Mouse (Mus musculus): ENCODE data around the gene Clic4. TPM values are rescaled to one million over a fixed set of nuclear protein-coding genes. Genes with fewer than 3 reads are reported as not detected.

The Clic4 gene
- polyA plus RNA-seq, 1 experiment from 2014 or later, result 27.5 TPM

DNA sequence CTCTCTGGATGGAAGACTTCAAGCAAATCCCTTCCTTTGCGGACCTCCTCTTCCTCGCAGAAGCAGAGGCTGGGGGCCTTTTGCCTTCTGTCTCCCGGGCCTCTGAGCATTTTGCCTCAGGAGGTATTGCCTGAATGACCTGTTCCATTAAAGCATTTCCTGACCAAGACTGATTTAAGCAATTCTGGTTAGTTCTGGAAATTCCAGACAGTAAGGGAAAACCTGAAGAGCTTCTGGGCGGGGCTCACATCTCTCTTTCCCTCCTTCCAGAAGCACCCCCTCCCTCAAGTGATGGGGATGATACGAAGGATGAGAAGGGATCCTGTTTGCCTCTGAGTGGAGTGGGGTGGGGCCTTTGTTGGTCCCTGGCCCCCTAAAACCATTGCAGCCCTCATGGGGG lies 37.1 kb upstream of the Clic4 start:
- Histone ChIP-seq H3K27ac (ENCODE audit: low read depth, low read length) (no peak overlapping the region), H3K27me3 (ENCODE audit: control insufficient read depth, insufficient read depth, low read length) (no peaks in the 10 kb centered on the region), H3K4me1 (ENCODE audit: control insufficient read depth, insufficient read depth, low read length) (no peaks in the 10 kb centered on the region), H3K9ac (replicated peaks; ENCODE audit: low read depth, low read length) (no peak overlapping the region), H3K4me3 (ENCODE audit: low read depth, low read length) (no peak overlapping the region), H3K9me3 (ENCODE audit: control insufficient read depth, low read length) (no peaks in the 10 kb centered on the region), H3K36me3 (ENCODE audit: control insufficient read depth, insufficient read depth, low read length) (0 out of 2 replicates have a peak, but pooled peaks cover under 1% of the 10 kb centered on the region), H3K4me2 (ENCODE audit: low read depth, low read length) (no peak overlapping the region)
- no peak for ATAC-seq (ENCODE audit: low read depth)
- WGBS, result 85% methylated on average over 5 of the region's 5 CpGs

DNA sequence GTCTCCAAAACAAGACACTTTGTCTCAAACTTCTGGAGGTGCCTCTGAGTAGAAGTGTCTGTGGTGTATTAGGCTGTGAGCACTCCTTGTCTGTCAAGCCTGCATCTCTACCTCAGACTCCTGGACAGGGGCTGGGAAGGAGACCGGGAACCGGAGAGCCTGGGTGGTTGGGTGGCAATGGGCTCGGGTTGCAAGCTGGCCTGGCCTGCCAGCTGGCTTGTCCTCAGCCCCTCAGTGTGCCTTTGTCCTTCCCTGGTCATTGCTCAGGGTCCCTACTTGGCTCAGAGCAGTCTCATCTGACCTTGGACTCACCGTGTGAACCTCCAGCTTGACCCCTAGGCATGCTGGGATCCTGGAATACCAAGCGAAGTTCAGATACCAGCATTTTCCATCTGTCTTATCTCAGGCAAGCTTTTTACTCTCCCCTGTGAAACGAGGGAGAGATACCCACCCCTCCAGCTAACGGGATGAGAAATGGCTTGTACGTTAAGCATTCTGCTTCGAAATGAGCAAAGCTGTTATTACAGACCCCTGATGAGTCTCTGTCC lies 36.6 kb upstream of the Clic4 start:
- Histone ChIP-seq H3K27me3 (ENCODE audit: control insufficient read depth, insufficient read depth, low read length) (no peaks in the 10 kb centered on the region), H3K9me3 (ENCODE audit: control insufficient read depth, low read length) (no peaks in the 10 kb centered on the region), H3K4me3 (ENCODE audit: low read depth, low read length) (no peak overlapping the region), H3K4me2 (ENCODE audit: low read depth, low read length) (no peak overlapping the region), H3K36me3 (ENCODE audit: control insufficient read depth, insufficient read depth, low read length) (no peaks in the 10 kb centered on the region), H3K4me1 (ENCODE audit: control insufficient read depth, insufficient read depth, low read length) (no peaks in the 10 kb centered on the region), H3K9ac (replicated peaks; ENCODE audit: low read depth, low read length) (no peak overlapping the region), H3K27ac (ENCODE audit: low read depth, low read length) (no peak overlapping the region)
- no peak for ATAC-seq (ENCODE audit: low read depth)
- 64% methylated on average over 9 of the region's 9 CpGs for WGBS

GRCm38 (mm10) chr4:135306971-135307632 lies 34.5 kb upstream of the Clic4 start:
- Histone ChIP-seq H3K4me2 (ENCODE audit: low read depth, low read length) (peak overlapping the region; percentile 15; the same call in 1 of the 2 replicates), H3K4me3 (ENCODE audit: low read depth, low read length) (no peak overlapping the region), H3K9ac (replicated peaks; ENCODE audit: low read depth, low read length) (no peak overlapping the region), H3K27me3 (ENCODE audit: control insufficient read depth, insufficient read depth, low read length) (no peaks in the 10 kb centered on the region), H3K27ac (ENCODE audit: low read depth, low read length) (no peak overlapping the region), H3K36me3 (ENCODE audit: control insufficient read depth, insufficient read depth, low read length) (no peaks in the 10 kb centered on the region), H3K9me3 (ENCODE audit: control insufficient read depth, low read length) (no peaks in the 10 kb centered on the region), H3K4me1 (ENCODE audit: control insufficient read depth, insufficient read depth, low read length) (no peaks in the 10 kb centered on the region)
- peak; percentile 21 for ATAC-seq (ENCODE audit: low read depth)
- WGBS, result 36% methylated on average over 17 of the region's 17 CpGs

GRCm38 (mm10) chr4:135306533-135306932 lies 33.9 kb upstream of the Clic4 start:
- no peak overlapping the region for H3K4me3 ChIP-seq (ENCODE audit: low read depth, low read length)
- H3K36me3 ChIP-seq (ENCODE audit: control insufficient read depth, insufficient read depth, low read length), result no peaks in the 10 kb centered on the region
- no peaks in the 10 kb centered on the region for H3K4me1 ChIP-seq (ENCODE audit: control insufficient read depth, insufficient read depth, low read length)
- 65% methylated on average over 4 of the region's 4 CpGs for WGBS
- no peak overlapping the region for H3K9ac ChIP-seq (replicated peaks; ENCODE audit: low read depth, low read length)
- no peaks in the 10 kb centered on the region for H3K27me3 ChIP-seq (ENCODE audit: control insufficient read depth, insufficient read depth, low read length)
- ATAC-seq (ENCODE audit: low read depth), result no peak
- H3K27ac ChIP-seq (ENCODE audit: low read depth, low read length), result no peak overlapping the region
- no peaks in the 10 kb centered on the region for H3K9me3 ChIP-seq (ENCODE audit: control insufficient read depth, low read length)
- H3K4me2 ChIP-seq (ENCODE audit: low read depth, low read length), result no peak overlapping the region

DNA sequence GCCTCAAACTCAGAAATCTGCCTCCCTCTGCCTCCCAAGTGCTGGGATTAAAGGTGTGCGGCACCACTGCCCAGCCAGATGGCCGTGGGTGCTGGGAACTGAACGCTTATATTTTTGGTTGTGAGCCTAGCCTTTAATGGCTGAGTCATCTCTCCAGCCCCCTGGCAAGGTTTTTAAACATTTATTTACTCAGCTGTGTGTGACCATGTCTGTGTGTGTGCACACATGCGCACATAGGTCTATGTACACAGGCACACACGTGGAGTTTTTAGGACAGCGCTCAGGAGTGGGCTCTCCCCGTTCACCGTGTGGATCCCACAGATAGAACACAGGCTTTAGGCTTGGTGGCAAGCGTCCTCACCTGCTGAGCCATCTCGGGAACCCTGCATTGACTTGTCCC lies 29.6 kb upstream of the Clic4 start:
- Histone ChIP-seq H3K36me3 (ENCODE audit: control insufficient read depth, insufficient read depth, low read length) (no peaks in the 10 kb centered on the region), H3K27me3 (ENCODE audit: control insufficient read depth, insufficient read depth, low read length) (no peaks in the 10 kb centered on the region), H3K4me3 (ENCODE audit: low read depth, low read length) (no peak overlapping the region), H3K4me1 (ENCODE audit: control insufficient read depth, insufficient read depth, low read length) (no peaks in the 10 kb centered on the region), H3K4me2 (ENCODE audit: low read depth, low read length) (no peak overlapping the region), H3K9ac (replicated peaks; ENCODE audit: low read depth, low read length) (no peak overlapping the region), H3K27ac (ENCODE audit: low read depth, low read length) (no peak overlapping the region), H3K9me3 (ENCODE audit: control insufficient read depth, low read length) (no peaks in the 10 kb centered on the region)
- no peak for ATAC-seq (ENCODE audit: low read depth)
- WGBS, result 88% methylated on average over 10 of the region's 10 CpGs

DNA sequence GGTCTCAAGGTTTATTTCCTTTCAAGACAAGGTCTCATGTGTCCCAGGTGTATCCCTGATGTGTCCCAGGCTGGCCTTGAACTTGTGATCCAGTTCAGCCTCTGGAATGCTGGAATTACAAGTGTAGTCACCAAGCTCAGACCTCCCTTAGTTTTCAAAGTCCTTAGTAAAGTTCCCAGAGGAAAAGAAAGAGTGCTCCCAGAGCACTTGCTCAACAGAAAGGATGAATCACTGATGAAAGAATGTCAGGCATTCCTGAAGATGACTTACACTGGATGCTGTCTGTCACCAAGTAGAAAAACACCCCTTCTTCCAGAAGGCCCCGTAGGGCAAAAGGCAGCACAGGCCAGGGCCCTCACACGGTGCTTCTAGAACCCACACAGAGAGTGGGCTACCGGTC lies 28.6 kb upstream of the Clic4 start:
- WGBS, result 83% methylated on average over 3 of the region's 3 CpGs
- ATAC-seq (ENCODE audit: low read depth), result no peak

DNA sequence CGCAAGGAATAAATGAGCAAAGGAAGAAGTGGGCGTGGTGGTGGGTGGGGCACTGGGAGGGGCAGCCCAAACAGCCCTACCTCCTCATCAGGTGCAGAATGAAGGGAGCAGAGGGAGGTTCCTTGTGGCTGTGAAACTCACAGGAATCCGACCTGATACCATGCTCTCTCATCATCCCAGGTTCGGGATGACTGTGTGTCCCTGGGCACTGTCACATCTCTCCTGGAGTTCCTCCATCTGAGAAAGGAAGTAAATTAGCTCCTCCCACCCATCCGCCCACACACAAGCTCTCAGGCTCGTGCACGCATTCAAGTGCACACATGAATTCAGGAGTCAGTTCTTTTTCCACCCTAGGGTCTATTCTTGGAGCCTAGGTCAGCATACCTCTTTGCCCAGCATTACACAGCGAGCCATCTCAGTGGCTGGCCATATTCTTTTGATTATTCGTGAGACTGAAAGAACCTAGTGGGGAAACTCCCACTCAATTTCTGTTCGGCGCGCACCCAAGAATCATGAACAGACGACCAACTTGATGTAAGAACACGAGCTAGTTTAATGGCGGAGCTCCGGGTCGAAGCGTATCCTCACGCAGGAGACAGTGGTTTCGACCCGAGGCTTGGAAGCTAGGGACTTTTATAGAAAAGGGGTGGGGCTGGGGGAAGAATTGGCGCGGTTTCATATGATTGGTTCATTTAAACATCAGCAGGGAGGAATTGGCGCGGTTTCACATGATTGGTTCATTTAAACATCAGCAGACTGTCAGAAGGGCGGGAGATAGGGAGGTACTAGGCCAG lies 27.8 kb upstream of the Clic4 start:
- no peaks in the 10 kb centered on the region for H3K9me3 ChIP-seq (ENCODE audit: control insufficient read depth, low read length)
- H3K27me3 ChIP-seq (ENCODE audit: control insufficient read depth, insufficient read depth, low read length), result no peaks in the 10 kb centered on the region
- no peak overlapping the region for H3K4me2 ChIP-seq (ENCODE audit: low read depth, low read length)
- H3K9ac ChIP-seq (replicated peaks; ENCODE audit: low read depth, low read length), result no peak overlapping the region
- WGBS, result 93% methylated on average over 26 of the region's 26 CpGs
- no peak overlapping the region for H3K4me3 ChIP-seq (ENCODE audit: low read depth, low read length)
- no peaks in the 10 kb centered on the region for H3K36me3 ChIP-seq (ENCODE audit: control insufficient read depth, insufficient read depth, low read length)
- H3K4me1 ChIP-seq (ENCODE audit: control insufficient read depth, insufficient read depth, low read length), result no peaks in the 10 kb centered on the region
- H3K27ac ChIP-seq (ENCODE audit: low read depth, low read length), result no peak overlapping the region
- no peak for ATAC-seq (ENCODE audit: low read depth)

More for the DNA sequence above, 28.6 kb upstream of the Clic4 start:
- no peaks in the 10 kb centered on the region for H3K4me1 ChIP-seq (ENCODE audit: control insufficient read depth, insufficient read depth, low read length)
- no peaks in the 10 kb centered on the region for H3K36me3 ChIP-seq (ENCODE audit: control insufficient read depth, insufficient read depth, low read length)
- no peak overlapping the region for H3K27ac ChIP-seq (ENCODE audit: low read depth, low read length)
- no peak overlapping the region for H3K4me2 ChIP-seq (ENCODE audit: low read depth, low read length)
- H3K9ac ChIP-seq (replicated peaks; ENCODE audit: low read depth, low read length), result no peak overlapping the region
- H3K27me3 ChIP-seq (ENCODE audit: control insufficient read depth, insufficient read depth, low read length), result no peaks in the 10 kb centered on the region
- no peak overlapping the region for H3K4me3 ChIP-seq (ENCODE audit: low read depth, low read length)
- H3K9me3 ChIP-seq (ENCODE audit: control insufficient read depth, low read length), result no peaks in the 10 kb centered on the region

DNA sequence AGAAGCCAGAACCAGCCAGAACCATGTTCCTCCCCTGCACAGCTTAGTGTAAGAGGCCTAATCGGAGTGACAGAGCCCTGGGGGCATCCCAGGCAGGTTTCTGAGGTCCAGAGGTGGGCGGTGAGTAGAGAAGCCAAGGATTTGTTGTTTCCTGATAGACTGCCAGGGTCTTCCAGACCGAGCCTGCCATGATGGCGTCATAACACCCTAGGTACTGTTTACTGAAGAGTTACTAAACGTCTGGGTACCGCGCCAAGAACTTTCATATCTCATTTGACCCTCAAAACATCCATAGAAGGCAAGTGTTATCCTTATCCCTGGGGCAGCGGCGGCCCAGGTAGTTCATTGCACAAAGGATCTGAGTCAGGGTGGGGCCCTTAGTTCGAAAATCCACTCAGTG lies 26.1 kb upstream of the Clic4 start:
- no peaks in the 10 kb centered on the region for H3K36me3 ChIP-seq (ENCODE audit: control insufficient read depth, insufficient read depth, low read length)
- no peaks in the 10 kb centered on the region for H3K4me1 ChIP-seq (ENCODE audit: control insufficient read depth, insufficient read depth, low read length)
- WGBS, result 87% methylated on average over 10 of the region's 10 CpGs
- no peak overlapping the region for H3K4me2 ChIP-seq (ENCODE audit: low read depth, low read length)
- H3K27ac ChIP-seq (ENCODE audit: low read depth, low read length), result no peak overlapping the region
- no peak overlapping the region for H3K4me3 ChIP-seq (ENCODE audit: low read depth, low read length)
- no peaks in the 10 kb centered on the region for H3K9me3 ChIP-seq (ENCODE audit: control insufficient read depth, low read length)
- H3K9ac ChIP-seq (replicated peaks; ENCODE audit: low read depth, low read length), result no peak overlapping the region
- no peak for ATAC-seq (ENCODE audit: low read depth)
- no peaks in the 10 kb centered on the region for H3K27me3 ChIP-seq (ENCODE audit: control insufficient read depth, insufficient read depth, low read length)

DNA sequence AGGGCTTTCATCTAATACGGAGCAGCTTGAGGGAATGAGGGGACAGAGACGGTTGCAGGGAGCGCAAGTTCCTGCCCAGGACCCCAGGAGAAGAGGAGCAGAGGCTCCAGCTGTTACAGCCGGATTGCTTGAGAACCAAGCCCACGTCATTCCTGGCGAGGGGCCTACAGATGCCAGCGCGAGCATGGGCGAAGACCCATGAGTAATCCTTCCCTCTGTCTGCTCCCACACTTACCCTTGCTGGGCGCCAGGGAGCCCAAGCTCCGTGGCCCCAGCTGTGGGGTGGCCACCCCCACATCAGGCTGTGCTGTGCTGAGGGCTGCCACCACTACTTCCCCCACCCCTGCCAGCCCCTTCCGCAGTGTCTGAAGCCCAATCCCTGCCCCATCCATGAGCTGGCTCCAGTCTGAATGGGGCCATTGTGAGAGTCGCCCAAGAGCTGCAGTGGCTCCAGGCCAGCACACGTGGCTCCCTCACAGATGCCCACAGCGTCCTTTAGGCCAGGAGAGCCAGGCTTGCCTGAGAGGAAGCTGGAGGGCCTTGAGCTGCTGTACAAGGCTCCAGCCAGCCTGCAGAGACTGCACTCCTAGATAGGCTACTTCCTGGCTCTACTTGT lies 25.4 kb upstream of the Clic4 start:
- Histone ChIP-seq H3K36me3 (ENCODE audit: control insufficient read depth, insufficient read depth, low read length) (no peaks in the 10 kb centered on the region), H3K9me3 (ENCODE audit: control insufficient read depth, low read length) (no peaks in the 10 kb centered on the region), H3K4me2 (ENCODE audit: low read depth, low read length) (no peak overlapping the region), H3K27me3 (ENCODE audit: control insufficient read depth, insufficient read depth, low read length) (no peaks in the 10 kb centered on the region), H3K27ac (ENCODE audit: low read depth, low read length) (0 out of 2 replicates have a peak overlapping the region, but pooled peaks have one; percentile 2), H3K4me3 (ENCODE audit: low read depth, low read length) (no peak overlapping the region), H3K9ac (replicated peaks; ENCODE audit: low read depth, low read length) (no peak overlapping the region), H3K4me1 (ENCODE audit: control insufficient read depth, insufficient read depth, low read length) (no peaks in the 10 kb centered on the region)
- WGBS, result 62% methylated on average over 15 of the region's 15 CpGs
- peak; percentile 76 for ATAC-seq (ENCODE audit: low read depth)

All from neural tube, embryonic 14.5 days (tissue).